Mouse (Mus musculus): ENCODE measurements around the gene Tnni1.

Tnni1 gene

DNA sequence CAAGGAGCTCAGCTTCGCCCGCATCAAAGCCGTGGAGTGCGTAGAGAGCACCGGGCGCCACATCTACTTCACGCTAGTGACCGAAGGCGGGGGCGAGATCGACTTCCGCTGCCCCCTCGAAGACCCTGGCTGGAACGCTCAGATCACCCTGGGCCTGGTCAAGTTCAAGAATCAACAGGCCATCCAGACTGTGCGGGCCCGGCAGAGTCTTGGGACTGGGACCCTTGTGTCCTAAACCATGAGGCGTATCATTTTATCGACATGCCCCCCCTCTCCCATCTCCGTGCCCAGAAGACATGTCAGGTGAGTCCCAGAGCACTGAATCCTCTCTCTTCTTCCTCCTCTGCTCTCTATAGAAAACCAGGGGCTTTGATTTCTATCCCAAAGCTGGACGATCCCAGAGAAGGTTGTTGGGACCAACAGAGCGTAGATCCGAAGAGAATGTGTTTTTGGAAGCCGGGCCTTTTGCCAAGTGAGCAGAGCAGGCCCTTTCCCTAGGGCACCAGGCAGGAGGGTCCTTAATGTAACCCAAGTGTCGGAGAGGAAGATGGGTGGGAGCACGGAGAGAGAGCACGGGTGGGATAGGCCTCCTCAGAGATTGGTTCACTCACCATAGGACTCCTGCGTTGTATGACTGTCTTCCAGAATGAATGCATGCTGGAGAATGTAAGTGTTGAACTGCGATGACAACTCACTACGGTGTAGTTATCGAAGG is 12.5 kb upstream of the Tnni1 start:
- in situ Hi-C loops (cut with MboI; ENCODE audit: unreplicated experiment in 2 of 2) = no loop called here

DNA sequence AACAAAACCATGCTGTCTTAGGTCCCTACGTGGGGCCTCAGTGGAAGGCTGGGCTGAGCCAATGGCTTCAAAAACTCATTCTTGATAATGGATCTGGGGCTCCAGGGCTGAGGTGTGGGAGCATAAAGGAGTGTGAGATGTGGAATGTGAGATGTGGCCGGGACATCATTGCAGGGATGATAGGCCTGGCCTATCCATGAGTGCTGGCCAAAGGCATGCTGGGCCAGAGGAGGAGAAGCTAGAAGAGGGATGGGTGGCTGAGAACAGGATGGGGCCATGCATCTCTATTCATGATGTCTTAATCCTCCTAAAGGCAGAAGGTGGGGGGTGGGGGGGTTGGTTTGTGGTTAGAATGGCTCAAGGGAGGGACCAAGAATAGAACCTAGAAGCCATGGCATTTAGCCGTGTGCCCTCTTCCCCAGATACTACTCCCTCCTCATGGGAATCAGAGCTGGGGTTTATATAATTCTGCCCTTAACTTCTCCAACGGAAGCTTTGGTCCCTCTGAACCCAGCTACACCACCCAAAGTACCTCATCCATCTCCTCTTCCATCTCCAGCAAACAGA is 11.8 kb upstream of the Tnni1 start:
- in situ Hi-C loops (cut with MboI; ENCODE audit: unreplicated experiment in 2 of 2) = no loop called here

DNA sequence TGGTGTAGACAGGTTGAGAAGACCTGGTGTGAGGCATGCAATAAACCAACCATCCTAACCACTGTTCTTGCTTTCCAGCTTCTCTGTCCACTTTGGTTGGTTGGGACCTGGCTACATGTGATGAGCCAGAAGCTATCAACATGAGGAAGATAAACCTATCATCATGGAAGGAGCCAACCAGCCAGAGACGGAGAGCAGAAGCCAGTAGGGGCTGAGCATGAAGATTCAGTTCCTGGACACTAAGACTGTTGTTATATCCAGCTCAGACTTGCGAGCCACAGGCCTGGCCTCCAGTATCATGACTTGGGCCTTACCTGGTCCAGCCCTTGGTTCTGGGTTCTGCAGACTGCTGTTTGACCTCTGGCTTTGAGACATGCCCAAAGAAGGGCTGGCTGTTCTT is 10.8 kb upstream of the Tnni1 start:
- in situ Hi-C loops (cut with MboI; ENCODE audit: unreplicated experiment in 2 of 2) = no loop called here

DNA sequence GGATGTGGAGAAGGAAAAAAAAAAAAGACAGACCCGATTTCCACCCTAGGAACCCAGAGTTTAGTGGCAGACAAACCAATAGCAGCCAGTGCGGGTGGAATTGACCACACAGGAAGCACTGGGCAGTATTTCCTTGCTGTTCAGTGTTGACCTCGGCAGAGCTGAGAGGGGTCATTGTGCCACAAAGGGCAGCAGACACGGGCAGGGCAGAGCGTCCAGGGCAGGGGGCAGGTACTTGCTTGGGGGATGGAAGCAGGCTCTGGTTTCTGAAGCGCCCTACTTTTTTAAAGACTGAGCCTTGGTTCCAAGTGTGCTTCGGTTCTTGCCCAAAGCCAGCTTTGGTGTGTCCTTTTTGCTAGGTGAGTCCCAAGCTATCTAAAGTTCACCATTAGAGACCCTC is 9.0 kb upstream of the Tnni1 start:
- in situ Hi-C loops (cut with MboI; ENCODE audit: unreplicated experiment in 2 of 2) = no loop called here

DNA sequence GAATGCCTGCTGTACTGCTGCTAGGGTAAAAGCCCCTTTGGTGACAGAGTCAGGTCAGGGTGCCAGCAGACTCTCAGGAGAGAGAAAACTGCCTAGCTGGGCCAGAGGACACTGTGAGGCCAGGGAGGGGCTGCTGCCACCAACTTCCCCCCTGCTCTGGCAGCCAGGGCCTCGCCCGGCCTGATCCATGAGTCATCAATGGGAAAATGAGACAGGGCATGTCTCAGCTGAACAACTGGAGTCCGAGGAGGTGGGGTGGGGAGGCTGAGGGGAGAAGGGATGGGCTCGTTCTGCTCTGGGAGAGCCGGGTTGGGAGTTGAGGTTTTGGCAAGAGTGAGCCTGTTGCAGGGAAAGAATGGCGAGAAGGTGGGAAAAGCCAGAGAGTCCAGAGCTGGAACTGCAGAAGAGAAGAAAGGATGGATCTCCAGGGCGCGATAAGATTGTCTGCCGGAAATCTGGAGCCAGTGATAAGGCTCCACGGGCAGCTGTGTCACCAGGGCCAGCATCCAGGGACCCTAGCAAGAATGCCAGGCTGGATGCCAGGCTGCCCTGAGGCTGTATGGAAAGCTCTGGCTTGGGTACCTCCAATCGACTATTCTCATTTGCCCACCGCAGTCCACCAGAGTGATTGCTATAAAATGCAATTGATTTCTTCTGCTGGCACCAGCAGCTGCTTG is 8.2 kb upstream of the Tnni1 start:
- in situ Hi-C loops (cut with MboI; ENCODE audit: unreplicated experiment in 2 of 2) = no loop called here

DNA sequence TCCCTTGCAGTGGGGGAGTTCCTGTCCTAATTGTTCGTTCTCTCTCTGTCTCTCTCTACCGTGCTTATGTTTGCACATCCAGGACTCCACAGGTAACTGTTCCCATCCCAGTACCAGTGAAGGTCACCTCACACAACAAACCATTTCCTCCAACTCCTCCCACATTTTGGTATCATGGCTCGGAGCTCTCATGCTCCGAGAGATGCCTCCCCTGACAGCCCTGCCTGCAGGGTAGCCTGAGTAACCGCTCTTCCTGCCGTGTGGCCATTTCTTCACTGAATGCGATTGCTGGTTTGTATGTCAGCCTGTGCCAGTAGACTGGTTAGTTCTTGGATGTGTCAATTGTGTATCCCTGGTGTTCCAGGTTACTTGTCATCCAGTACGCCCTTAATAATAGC is 7.7 kb upstream of the Tnni1 start:
- in situ Hi-C loops (cut with MboI; ENCODE audit: unreplicated experiment in 2 of 2) = no loop called here

DNA sequence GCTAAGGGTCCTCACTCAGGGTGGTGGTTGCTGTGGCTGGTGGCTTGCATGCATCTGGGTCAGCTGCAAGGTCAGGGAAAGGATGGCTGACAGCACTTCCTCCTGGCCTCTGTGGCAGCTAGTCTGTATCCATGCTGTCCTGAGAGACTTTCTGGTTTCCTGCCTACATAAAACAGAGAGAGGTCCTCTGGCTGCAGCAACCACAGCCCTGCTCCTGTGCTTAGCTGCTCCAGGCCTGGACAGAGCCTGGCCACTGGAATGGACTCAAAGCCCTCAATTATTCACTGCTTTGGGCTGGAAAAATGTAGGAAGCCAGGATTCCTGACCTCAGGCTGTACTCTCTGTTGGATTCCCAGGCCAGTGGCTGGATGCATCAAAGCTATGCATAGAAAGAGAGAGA is 2.6 kb upstream of the Tnni1 start:
- in situ Hi-C loops (cut with MboI; ENCODE audit: unreplicated experiment in 2 of 2) = no loop called here

- in situ Hi-C loops (cut with MboI; ENCODE audit: unreplicated experiment in 2 of 2) = no loop called here
Observed at GRCm38 (mm10) chr1:135777046-135777445, 2.2 kb upstream of the Tnni1 start.

DNA sequence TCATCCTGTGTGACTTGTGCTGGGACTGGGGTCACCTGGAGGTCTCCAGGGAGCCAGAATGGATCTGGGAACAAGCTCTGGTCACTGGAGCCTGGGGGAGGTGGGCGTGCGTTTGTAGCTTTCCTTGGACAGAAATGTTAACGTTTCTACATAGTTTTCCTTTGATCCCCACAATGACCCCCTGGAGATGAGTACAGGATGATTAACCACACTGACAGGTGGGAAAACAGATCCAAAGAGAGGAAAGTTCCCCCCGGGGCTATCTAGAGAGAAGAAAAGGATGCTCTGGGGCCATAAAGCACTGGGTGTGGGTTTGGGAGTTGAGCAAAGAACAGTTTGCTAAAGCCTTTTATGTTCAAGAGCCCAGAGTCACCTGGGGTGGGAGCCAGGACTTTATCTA is 1.4 kb downstream of the Tnni1 start:
- in situ Hi-C loops (cut with MboI; ENCODE audit: unreplicated experiment in 2 of 2) = loop anchor here (5.0 kb wide), 2 partner anchors 58 to 63 kb away; partner anchors contain the start of gene Csrp1 (in 1 of the 2)

DNA sequence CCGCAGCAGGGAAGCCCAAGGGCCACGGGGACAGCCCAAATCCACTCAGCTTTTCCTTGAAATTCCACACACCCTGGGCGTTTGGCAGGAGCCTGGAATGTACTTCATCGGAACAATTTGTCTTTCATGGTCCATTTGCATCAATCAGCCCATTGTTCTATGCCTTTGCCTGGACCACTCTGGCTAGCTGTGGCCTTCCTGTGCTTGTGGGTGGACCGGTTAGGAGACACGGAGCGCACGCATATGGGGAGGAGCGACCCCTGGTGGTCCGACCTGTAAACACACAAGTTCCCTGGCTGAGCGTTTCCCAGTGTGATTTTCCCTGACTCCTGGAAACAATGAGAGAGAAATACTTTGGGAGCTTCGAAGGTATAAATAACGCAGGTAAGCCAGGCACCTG is 2.0 kb downstream of the Tnni1 start:
- in situ Hi-C loops (cut with MboI; ENCODE audit: unreplicated experiment in 2 of 2) = loop anchor here (5.0 kb wide), 2 partner anchors 59 to 64 kb away; partner anchors contain the start of gene Csrp1 (in 1 of the 2)

DNA sequence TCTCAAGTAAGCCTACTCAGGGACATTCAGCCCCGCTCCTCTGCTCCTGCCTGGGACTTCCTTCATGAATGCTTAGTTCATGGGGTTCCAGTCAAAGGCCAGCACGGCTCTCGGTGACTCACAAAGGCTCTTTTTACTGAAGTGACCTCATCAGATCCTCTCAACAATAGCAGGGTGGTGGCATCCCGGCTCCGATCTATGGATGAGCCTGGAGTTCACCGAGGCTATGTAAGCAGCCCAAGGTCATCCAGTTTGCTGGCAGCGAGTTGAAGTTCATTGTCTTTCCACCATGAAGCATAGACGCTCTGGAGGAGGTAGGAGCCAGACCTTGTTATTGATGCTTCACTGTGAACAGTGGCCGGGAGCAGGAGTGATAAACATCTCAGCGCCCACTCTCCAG is 3.6 kb downstream of the Tnni1 start:
- in situ Hi-C loops (cut with MboI; ENCODE audit: unreplicated experiment in 2 of 2) = loop anchor here (5.0 kb wide), 2 partner anchors 61 to 66 kb away; partner anchors contain the start of gene Csrp1 (in 1 of the 2)

GRCm38 (mm10) chr1:135787799-135788198 is 8.6 kb downstream of the Tnni1 start:
- in situ Hi-C loops (cut with MboI; ENCODE audit: unreplicated experiment in 2 of 2) = loop anchor here in 1 of 2 experiments (5.0 kb wide), 1 partner anchor 35 kb away; no protein-coding TSS in a partner anchor

- in situ Hi-C loops (cut with MboI; ENCODE audit: unreplicated experiment in 2 of 2) = loop anchor here in 1 of 2 experiments (5.0 kb wide), 1 partner anchor 36 kb away; no protein-coding TSS in a partner anchor
Observed at GRCm38 (mm10) chr1:135788708-135789107, 9.5 kb downstream of the Tnni1 start.

- in situ Hi-C loops (cut with MboI; ENCODE audit: unreplicated experiment in 2 of 2) = loop anchor here in 1 of 2 experiments (5.0 kb wide), 1 partner anchor 38 kb away; no protein-coding TSS in a partner anchor
Observed at GRCm38 (mm10) chr1:135789815-135790214, 10.6 kb downstream of the Tnni1 start.

GRCm38 (mm10) chr1:135792143-135792939 is 13.1 kb downstream of the Tnni1 start:
- in situ Hi-C loops (cut with MboI; ENCODE audit: unreplicated experiment in 2 of 2) = no loop called here

DNA sequence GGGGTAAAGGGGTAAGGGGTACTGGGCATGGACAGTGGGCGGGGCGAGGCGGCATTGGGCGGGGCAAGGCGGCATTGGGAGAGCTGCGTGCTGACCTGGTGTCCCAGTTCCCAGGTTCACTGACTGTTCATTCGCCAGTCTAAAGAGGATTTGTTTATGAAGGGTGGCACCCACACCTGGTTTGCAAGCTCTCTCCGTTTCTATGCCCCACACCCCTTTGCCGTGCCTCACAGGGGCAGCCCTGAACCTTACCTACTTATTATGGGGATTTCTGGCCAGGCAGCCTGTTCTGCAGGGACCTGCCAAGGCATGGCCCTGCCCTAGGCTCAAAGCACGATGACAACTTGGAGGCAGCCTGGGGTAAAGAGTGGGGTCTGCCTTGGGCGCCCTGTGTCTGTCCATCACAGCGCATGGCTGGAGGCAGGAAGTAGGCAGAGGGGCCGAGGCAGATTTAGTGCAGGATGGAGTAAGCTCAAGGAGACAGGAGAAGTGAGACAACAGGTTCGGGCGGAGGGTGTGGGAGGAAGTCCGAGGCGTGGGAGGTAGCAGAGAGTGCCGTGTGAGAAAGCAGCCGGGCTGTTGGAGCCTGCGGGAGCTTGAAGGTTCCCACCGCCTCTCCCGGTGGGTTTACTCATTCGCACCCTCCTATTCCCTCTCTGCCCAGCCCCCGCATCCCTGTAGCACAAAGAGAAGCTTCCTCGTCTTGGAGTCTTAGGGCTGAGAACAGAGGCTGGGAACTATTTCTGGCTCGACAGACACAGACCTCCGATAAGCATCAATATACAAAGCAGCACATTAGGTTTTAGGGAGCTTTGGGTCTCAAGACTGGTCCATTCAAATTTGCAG is 14.4 kb downstream of the Tnni1 start:
- in situ Hi-C loops (cut with MboI; ENCODE audit: unreplicated experiment in 2 of 2) = no loop called here

DNA sequence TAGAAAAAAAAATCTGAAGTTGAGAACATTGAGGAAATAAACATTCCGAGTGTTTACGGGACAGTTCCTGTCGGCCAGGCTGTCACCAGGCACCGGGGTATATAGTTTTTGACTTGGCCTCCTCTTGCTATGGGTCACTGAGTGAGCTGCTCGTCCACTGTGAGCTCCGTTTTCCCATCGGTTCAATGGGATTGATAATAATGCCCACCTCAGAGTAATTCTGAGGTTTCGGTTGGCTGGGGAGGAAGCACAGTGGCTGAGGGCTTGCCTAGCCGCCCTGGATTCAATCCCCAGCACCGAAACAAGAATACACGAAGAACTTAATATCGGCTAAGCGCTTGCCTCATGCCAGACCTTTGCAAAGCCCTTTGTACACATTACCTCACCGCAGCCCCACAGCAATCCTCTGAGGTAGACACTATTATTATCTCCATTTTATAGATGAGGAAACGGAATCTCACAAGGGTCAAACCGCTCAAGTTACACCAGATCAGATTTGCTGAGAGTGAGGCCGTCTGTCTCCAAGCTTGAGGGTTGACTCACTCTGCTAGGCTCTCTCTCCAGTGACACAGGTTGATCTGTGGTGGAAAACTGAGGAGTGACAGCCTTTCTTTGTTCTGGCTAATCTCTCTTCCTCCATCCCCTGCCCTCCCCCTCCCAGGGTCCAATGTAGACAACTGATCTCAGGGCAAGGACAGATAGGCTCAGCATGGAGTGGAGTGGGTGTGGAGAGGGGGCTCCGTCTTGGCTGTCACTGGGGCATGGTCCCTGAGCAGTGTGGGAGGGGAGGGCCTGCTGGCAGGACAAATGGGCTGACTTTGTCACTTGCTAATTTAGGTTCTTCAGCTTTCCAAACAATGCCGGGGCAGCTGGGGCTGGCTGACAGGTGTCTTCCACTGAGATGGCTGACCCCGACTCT is 15.2 kb downstream of the Tnni1 start:
- in situ Hi-C loops (cut with MboI; ENCODE audit: unreplicated experiment in 2 of 2) = no loop called here

DNA sequence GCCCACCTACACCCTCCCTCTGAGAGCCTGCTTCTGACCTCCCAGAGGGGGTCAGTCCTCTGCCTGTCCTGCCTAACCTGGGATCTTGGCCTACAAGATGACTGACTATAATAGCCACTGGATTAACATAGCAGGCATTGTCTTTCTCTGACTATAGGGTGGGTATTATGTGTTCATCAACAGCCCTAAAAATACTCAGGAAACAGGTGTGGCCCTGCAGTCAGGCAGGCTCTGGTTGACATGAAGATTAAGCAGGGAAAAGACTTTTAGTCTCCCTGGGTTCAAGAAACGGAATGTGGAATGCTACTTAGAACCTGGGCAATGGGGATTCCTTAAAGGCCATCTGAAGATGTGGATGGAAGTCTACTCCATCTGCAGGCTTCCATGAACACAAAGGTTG is 19.3 kb downstream of the Tnni1 start:
- in situ Hi-C loops (cut with MboI; ENCODE audit: unreplicated experiment in 2 of 2) = no loop called here

DNA sequence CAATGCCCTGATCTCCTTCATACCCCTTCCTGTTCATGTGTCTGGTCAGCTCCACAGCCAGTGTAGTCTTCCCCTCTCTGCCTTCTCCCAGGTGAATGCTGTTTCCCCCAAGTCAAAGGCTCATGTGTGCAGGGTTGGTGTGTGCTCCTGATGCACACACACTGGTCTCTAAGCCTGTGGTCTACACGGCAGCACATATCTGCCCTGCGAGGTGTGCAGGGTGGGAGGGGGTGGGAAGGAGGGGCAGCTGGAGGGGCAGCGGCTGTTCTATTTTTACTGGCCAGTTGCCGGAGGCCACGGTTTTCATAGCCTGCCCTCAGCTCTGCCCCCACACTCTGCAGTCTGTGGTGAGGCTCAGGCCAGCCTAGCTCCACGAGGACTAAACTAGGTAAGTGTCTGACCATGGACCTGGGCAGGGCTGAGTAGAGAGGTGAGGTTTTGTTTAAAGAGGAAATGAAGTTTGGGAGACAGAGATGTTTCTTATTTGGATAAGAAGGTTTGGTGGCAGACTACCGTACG is 19.9 kb downstream of the Tnni1 start:
- in situ Hi-C loops (cut with MboI; ENCODE audit: unreplicated experiment in 2 of 2) = no loop called here
